Mouse (Mus musculus) limb, embryonic 14.5 days (tissue): ENCODE measurements at regions not wholly inside any gene's neighbourhood (a gene's known extent, or its start where the extent isn't known, plus 50 kb on each side); places are given as distances from the start of the nearest gene placed in this dataset.

Experiments
- ATAC-seq: fragments of 200-750 bp; cut with Nextera tagmentation; 2 replicates; pipeline ENCODE4 v1.8.0; 2017; ENCODE audit warnings: low read depth, moderate number of reproducible peaks, moderate TSS enrichment; ENCODE audit not compliant: low FRiP score
- DNase-seq: peaks from one replicate; pipeline ENCODE4 v3.0.0-alpha.2; 2015; ENCODE audit warnings: low spot score
- H3K27ac ChIP-seq: fragments of 300-500 bp; sonication (generic); replicated peaks from 2 replicates; pipeline ENCODE4 v1.5.1; 2014; ENCODE audit warnings: low read depth, mild to moderate bottlenecking, low read length, moderate library complexity, mixed read lengths
- H3K27me3 ChIP-seq: fragments of 300-500 bp; sonication (generic); 2 replicates; pipeline ENCODE4 v1.6.1; 2014; ENCODE audit warnings: low read length, mixed read lengths; ENCODE audit not compliant: control insufficient read depth, insufficient read depth
- H3K36me3 ChIP-seq: fragments of 300-500 bp; sonication (generic); 2 replicates; pipeline ENCODE4 v1.6.1; 2014; ENCODE audit warnings: mild to moderate bottlenecking, low read length, moderate library complexity, mixed read lengths; ENCODE audit not compliant: control insufficient read depth, insufficient read depth
- H3K4me1 ChIP-seq: fragments of 300-500 bp; sonication (generic); 2 replicates; pipeline ENCODE4 v1.6.1; 2014; ENCODE audit warnings: antibody characterized with exemption, low read length, mixed read lengths; ENCODE audit not compliant: control insufficient read depth, insufficient read depth
- H3K4me2 ChIP-seq: fragments of 300-500 bp; sonication (generic); replicated peaks from 2 replicates; pipeline ENCODE4 v1.6.1; 2014; ENCODE audit warnings: low read depth, mild to moderate bottlenecking, low read length, moderate library complexity; ENCODE audit not compliant: severe bottlenecking
- H3K4me3 ChIP-seq: fragments of 300-500 bp; sonication (generic); replicated peaks from 2 replicates; pipeline ENCODE4 v1.5.1; 2014; ENCODE audit warnings: low read length
- H3K9ac ChIP-seq: fragments of 300-500 bp; sonication (generic); 2 replicates; pipeline ENCODE4 v1.6.1; 2014; ENCODE audit warnings: mild to moderate bottlenecking, low read depth, low read length, moderate library complexity; ENCODE audit not compliant: severe bottlenecking
- H3K9me3 ChIP-seq: fragments of 300-500 bp; sonication (generic); 2 replicates; pipeline ENCODE4 v1.6.1; 2016; ENCODE audit warnings: low read length; ENCODE audit not compliant: control insufficient read depth
- POLR2A ChIP-seq: fragments of 200-500 bp; IDR thresholded peaks from 2 replicates; pipeline ENCODE4 v1.8.0; 2012; ENCODE audit warnings: inconsistent platforms, mild to moderate bottlenecking, moderate library complexity, borderline replicate concordance; ENCODE audit not compliant: insufficient read depth, insufficient read length; ENCODE audit errors: extremely low read depth
- WGBS: fragments of 180-500 bp; shearing (Covaris S2); extraction: QIAGEN DNeasy Blood & Tissue Kit; methylation state at CpG from one replicate; pipeline ENCODE4 v1.1.7; 2014; 5-methylcytosine and 5-hydroxymethylcytosine counted together

- H3K4me3 ChIP-seq: no peak overlapping the region
- no peaks in the 10 kb centered on the region for H3K9me3 ChIP-seq
- no peak overlapping the region for H3K4me2 ChIP-seq
- ATAC-seq (no peak), DNase-seq (no peak)
- no peaks in the 10 kb centered on the region for H3K36me3 ChIP-seq
- H3K9ac ChIP-seq: no peak overlapping the region
- TF ChIP-seq POLR2A: no peak
- H3K27me3 ChIP-seq: no peaks in the 10 kb centered on the region
- no peak overlapping the region for H3K27ac ChIP-seq
- 40% methylated on average over 2 of the region's 2 CpGs for WGBS
- no peaks in the 10 kb centered on the region for H3K4me1 ChIP-seq
Measured at GRCm38 (mm10) chr9:34258492-34258891, 227.2 kb upstream of the Kirrel3 start.

GRCm38 (mm10) chr9:34278068-34278467 lies 207.6 kb upstream of the Kirrel3 start:
- Histone ChIP-seq H3K9ac (no peak overlapping the region), H3K4me3 (no peak overlapping the region), H3K4me2 (no peak overlapping the region), H3K4me1 (no peaks in the 10 kb centered on the region), H3K27ac (no peak overlapping the region), H3K36me3 (no peaks in the 10 kb centered on the region), H3K9me3 (no peaks in the 10 kb centered on the region), H3K27me3 (no peaks in the 10 kb centered on the region)
- DNase-seq (no peak), ATAC-seq (no peak)
- no peak for TF ChIP-seq POLR2A
- 86% methylated on average over 5 of the region's 5 CpGs for WGBS

GRCm38 (mm10) chr9:34279386-34279785 lies 206.3 kb upstream of the Kirrel3 start:
- ATAC-seq: no peak
- DNase-seq: no peak
- Histone ChIP-seq H3K27ac (no peak overlapping the region), H3K4me2 (no peak overlapping the region), H3K4me3 (no peak overlapping the region), H3K27me3 (no peaks in the 10 kb centered on the region), H3K36me3 (no peaks in the 10 kb centered on the region), H3K4me1 (no peaks in the 10 kb centered on the region), H3K9ac (no peak overlapping the region), H3K9me3 (no peaks in the 10 kb centered on the region)
- TF ChIP-seq POLR2A: no peak
- WGBS: 92% methylated on average over 2 of the region's 2 CpGs

- no peak for TF ChIP-seq POLR2A
- Histone ChIP-seq H3K27me3 (no peaks in the 10 kb centered on the region), H3K9ac (no peak overlapping the region), H3K4me2 (no peak overlapping the region), H3K4me3 (no peak overlapping the region), H3K36me3 (no peaks in the 10 kb centered on the region), H3K4me1 (no peaks in the 10 kb centered on the region), H3K9me3 (no peaks in the 10 kb centered on the region), H3K27ac (no peak overlapping the region)
- 44% methylated on average over 2 of the region's 2 CpGs for WGBS
- DNase-seq: peak; percentile 40
- no peak for ATAC-seq
Measured at GRCm38 (mm10) chr9:34279906-34280305, 205.8 kb upstream of the Kirrel3 start.

- no peaks in the 10 kb centered on the region for H3K9me3 ChIP-seq
- 69% methylated on average over 11 of the region's 11 CpGs for WGBS
- DNase-seq (no peak), ATAC-seq (no peak)
- no peaks in the 10 kb centered on the region for H3K36me3 ChIP-seq
- no peak overlapping the region for H3K27ac ChIP-seq
- no peak for TF ChIP-seq POLR2A
- H3K4me1 ChIP-seq: no peaks in the 10 kb centered on the region
- H3K9ac ChIP-seq: no peak overlapping the region
- H3K27me3 ChIP-seq: no peaks in the 10 kb centered on the region
- no peak overlapping the region for H3K4me3 ChIP-seq
- H3K4me2 ChIP-seq: no peak overlapping the region
Measured at GRCm38 (mm10) chr9:34280311-34281208, 205.1 kb upstream of the Kirrel3 start.

GRCm38 (mm10) chr9:34323571-34323970 lies 162.1 kb upstream of the Kirrel3 start:
- Histone ChIP-seq H3K4me1 (peaks cover 6% of the 10 kb centered on the region; the same call in 1 of the 2 replicates), H3K36me3 (no peaks in the 10 kb centered on the region), H3K9ac (no peak overlapping the region), H3K9me3 (no peaks in the 10 kb centered on the region), H3K4me3 (no peak overlapping the region), H3K4me2 (no peak overlapping the region), H3K27ac (no peak overlapping the region), H3K27me3 (no peaks in the 10 kb centered on the region)
- ATAC-seq (no peak), DNase-seq (no peak)
- 17% methylated on average over 1 of the region's 1 CpGs for WGBS
- no peak for TF ChIP-seq POLR2A
